In genomic region chr2:171840058-171840713, GRCm38 (mm10) we compare ENCODE assay signal across 22 mouse cellular contexts.
DNase-seq lines count a peak whose midpoint lies in the region; ATAC-seq lines count a peak whose summit lies in the region.
"Had no signal": no experiment of that assay in that cellular context is flagged by ENCODE, and none has a peak within 500 bp of the region (broad histone marks: within the 10 kb centered on the region; RNA-seq: fewer than 3 reads in every experiment).

No protein-coding gene starts in this region.

- no peak; the same call in 1 of the 2 replicates for ATAC-seq in forebrain, embryonic 14.5 days
- no peak for ATAC-seq in forebrain, embryonic 11.5 days (replicated peaks; ENCODE audit: low FRiP score)
- ATAC-seq in hindbrain, embryonic 16.5 days = peak; percentile 68; the same call in 1 of the 2 replicates
- ATAC-seq in embryonic facial prominence, embryonic 14.5 days (ENCODE audit: low read depth) = 0 out of 2 replicates have a peak, but pooled peaks have one; percentile 60
- no peak; the same call in 1 of the 2 replicates for ATAC-seq in stomach, embryonic 16.5 days (ENCODE audit: insufficient read depth, low FRiP score)
- ATAC-seq: midbrain, embryonic 15.5 days had no signal

- no peaks in the 10 kb centered on the region for H3K4me1 ChIP-seq in forebrain, embryonic 14.5 days (ENCODE audit: control insufficient read depth, insufficient read depth, low read length)
- no peaks in the 10 kb centered on the region for H3K4me1 ChIP-seq in forebrain, embryonic 11.5 days (replicated peaks; ENCODE audit: control insufficient read depth, insufficient read depth, low read length)
- no peaks in the 10 kb centered on the region; the same call in 1 of the 2 replicates for H3K4me1 ChIP-seq in hindbrain, embryonic 16.5 days (ENCODE audit: control insufficient read depth, insufficient read depth, low read depth, low read length)
- H3K4me1 ChIP-seq in hindbrain, embryonic 10.5 days (replicated peaks) = no peaks in the 10 kb centered on the region
- H3K4me1 ChIP-seq in embryonic facial prominence, embryonic 14.5 days (ENCODE audit: control insufficient read depth, insufficient read depth, low read length) = peaks cover 4% of the 10 kb centered on the region; the same call in 1 of the 2 replicates
- no peaks in the 10 kb centered on the region for H3K4me1 ChIP-seq in stomach, embryonic 16.5 days (ENCODE audit: control insufficient read depth, insufficient read depth, low read length)
- H3K4me1 ChIP-seq: limb, embryonic 13.5 days; liver, embryonic 13.5 days; midbrain, embryonic 15.5 days; stomach, embryonic 15.5 days had no signal

- no peak overlapping the region for H3K9ac ChIP-seq in forebrain, embryonic 14.5 days (ENCODE audit: low read length)
- H3K9ac ChIP-seq in forebrain, embryonic 11.5 days (ENCODE audit: low read length) = no peak overlapping the region
- H3K9ac ChIP-seq in hindbrain, embryonic 16.5 days (ENCODE audit: low read depth, low read length) = no peak overlapping the region
- no peak overlapping the region for H3K9ac ChIP-seq in embryonic facial prominence, embryonic 14.5 days (ENCODE audit: low read depth, low read length)
- H3K9ac ChIP-seq in stomach, embryonic 16.5 days (ENCODE audit: low read length) = no peak overlapping the region
- H3K9ac ChIP-seq: limb, embryonic 13.5 days; liver, embryonic 13.5 days; lung, embryonic 14.5 days; midbrain, embryonic 15.5 days; stomach, embryonic 15.5 days had no signal

- 42% methylated on average over 14 of the region's 14 CpGs for WGBS in forebrain, embryonic 14.5 days
- WGBS in forebrain, embryonic 11.5 days = 66% methylated on average over 14 of the region's 14 CpGs
- 43% methylated on average over 14 of the region's 14 CpGs for WGBS in hindbrain, embryonic 16.5 days
- WGBS in hindbrain, embryonic 10.5 days = 77% methylated on average over 14 of the region's 14 CpGs
- 40% methylated on average over 14 of the region's 14 CpGs for WGBS in embryonic facial prominence, embryonic 14.5 days
- WGBS in stomach, embryonic 16.5 days = 36% methylated on average over 14 of the region's 14 CpGs

- H3K27me3 ChIP-seq in forebrain, embryonic 14.5 days (replicated peaks; ENCODE audit: control insufficient read depth, insufficient read depth, low read length) = no peaks in the 10 kb centered on the region
- no peaks in the 10 kb centered on the region for H3K27me3 ChIP-seq in forebrain, embryonic 11.5 days (ENCODE audit: control insufficient read depth, insufficient read depth, low read length)
- no peaks in the 10 kb centered on the region for H3K27me3 ChIP-seq in hindbrain, embryonic 16.5 days (replicated peaks; ENCODE audit: control insufficient read depth, insufficient read depth, low read length)
- no peaks in the 10 kb centered on the region for H3K27me3 ChIP-seq in hindbrain, embryonic 10.5 days (ENCODE audit: insufficient read depth, poor library complexity, severe bottlenecking)
- no peaks in the 10 kb centered on the region for H3K27me3 ChIP-seq in embryonic facial prominence, embryonic 14.5 days (replicated peaks; ENCODE audit: control insufficient read depth, insufficient read depth, low read length)
- H3K27me3 ChIP-seq in stomach, embryonic 16.5 days (ENCODE audit: control insufficient read depth, insufficient read depth, low read length) = 0 out of 2 replicates have a peak, but pooled peaks cover 3% of the 10 kb centered on the region
- H3K27me3 ChIP-seq: limb, embryonic 13.5 days; liver, embryonic 13.5 days; midbrain, embryonic 15.5 days; stomach, embryonic 15.5 days had no signal

- H3K4me3 ChIP-seq in forebrain, embryonic 14.5 days (ENCODE audit: low read depth, low read length) = no peak overlapping the region
- no peak overlapping the region for H3K4me3 ChIP-seq in forebrain, embryonic 11.5 days (ENCODE audit: low read depth, low read length)
- no peak overlapping the region for H3K4me3 ChIP-seq in hindbrain, embryonic 16.5 days (ENCODE audit: low read length)
- no peak overlapping the region for H3K4me3 ChIP-seq in hindbrain, embryonic 10.5 days
- no peak overlapping the region for H3K4me3 ChIP-seq in embryonic facial prominence, embryonic 14.5 days (ENCODE audit: low read depth, low read length)
- no peak overlapping the region for H3K4me3 ChIP-seq in stomach, embryonic 16.5 days (replicated peaks; ENCODE audit: low read length)
- H3K4me3 ChIP-seq: erythroblast, embryonic 14.5 days; limb, embryonic 13.5 days; liver, embryonic 13.5 days; midbrain, embryonic 15.5 days; stomach, embryonic 15.5 days had no signal

- peak; percentile 52 for DNase-seq in forebrain, embryonic 14.5 days (ENCODE audit: low spot score)
- DNase-seq in forebrain, embryonic 11.5 days (ENCODE audit: low spot score) = no peak
- DNase-seq in hindbrain, embryonic 10.5 days (ENCODE audit: low spot score) = no peak
- peak; percentile 69 for DNase-seq in embryonic facial prominence, embryonic 14.5 days (ENCODE audit: low spot score)
- no peak for DNase-seq in kidney, adult 9 months
- DNase-seq in c-Kit-positive CD71-positive TER-119-positive erythroid progenitor cells, embryonic 14.5 days (ENCODE audit: low spot score) = no peak
- DNase-seq: adrenal gland, adult 2 months; B cell, adult 2 months; embryo, embryonic 11 days; heart, postnatal 4 days; layer of hippocampus, postnatal 36 days; liver, embryonic 13.5 days; lung, embryonic 14.5 days; lung, postnatal 36 days; right cerebral cortex, postnatal 25 days; thymus, postnatal 25 days had no signal

- no peaks in the 10 kb centered on the region; the same call in 1 of the 2 replicates for H3K9me3 ChIP-seq in forebrain, embryonic 14.5 days (replicated peaks; ENCODE audit: control insufficient read depth, low read length)
- no peaks in the 10 kb centered on the region for H3K9me3 ChIP-seq in forebrain, embryonic 11.5 days (ENCODE audit: control insufficient read depth, low read length)
- H3K9me3 ChIP-seq in hindbrain, embryonic 16.5 days (ENCODE audit: control insufficient read depth, low read length) = no peaks in the 10 kb centered on the region
- no peaks in the 10 kb centered on the region for H3K9me3 ChIP-seq in hindbrain, embryonic 10.5 days
- H3K9me3 ChIP-seq in embryonic facial prominence, embryonic 14.5 days (ENCODE audit: control insufficient read depth, low read length) = no peaks in the 10 kb centered on the region
- H3K9me3 ChIP-seq in stomach, embryonic 16.5 days (replicated peaks; ENCODE audit: control insufficient read depth, low read length) = no peaks in the 10 kb centered on the region
- H3K9me3 ChIP-seq: limb, embryonic 13.5 days; midbrain, embryonic 15.5 days; stomach, embryonic 15.5 days had no signal

- no peak overlapping the region for H3K4me2 ChIP-seq in forebrain, embryonic 14.5 days (ENCODE audit: low read length)
- no peak overlapping the region for H3K4me2 ChIP-seq in forebrain, embryonic 11.5 days (ENCODE audit: low read depth, low read length, severe bottlenecking)
- H3K4me2 ChIP-seq in hindbrain, embryonic 16.5 days (ENCODE audit: low read length) = peak overlapping the region; percentile 15; the same call in 1 of the 2 replicates
- H3K4me2 ChIP-seq in embryonic facial prominence, embryonic 14.5 days (ENCODE audit: low read depth, low read length) = peak overlapping the region; percentile 26
- H3K4me2 ChIP-seq in stomach, embryonic 16.5 days (ENCODE audit: low read depth, low read length) = 0 out of 2 replicates have a peak overlapping the region, but pooled peaks have one; percentile 4
- H3K4me2 ChIP-seq: limb, embryonic 13.5 days; liver, embryonic 13.5 days; lung, embryonic 14.5 days; midbrain, embryonic 15.5 days; stomach, embryonic 15.5 days had no signal

- no peaks in the 10 kb centered on the region for H3K36me3 ChIP-seq in forebrain, embryonic 14.5 days (ENCODE audit: control insufficient read depth, insufficient read depth, low read length)
- H3K36me3 ChIP-seq in forebrain, embryonic 11.5 days (ENCODE audit: control insufficient read depth, insufficient read depth, low read length) = no peaks in the 10 kb centered on the region
- H3K36me3 ChIP-seq in hindbrain, embryonic 16.5 days (ENCODE audit: control insufficient read depth, insufficient read depth, low read length) = no peaks in the 10 kb centered on the region
- no peaks in the 10 kb centered on the region for H3K36me3 ChIP-seq in hindbrain, embryonic 10.5 days
- H3K36me3 ChIP-seq in embryonic facial prominence, embryonic 14.5 days (ENCODE audit: control insufficient read depth, insufficient read depth, low read length) = no peaks in the 10 kb centered on the region
- H3K36me3 ChIP-seq in stomach, embryonic 16.5 days (ENCODE audit: control insufficient read depth, insufficient read depth, low read length) = no peaks in the 10 kb centered on the region
- H3K36me3 ChIP-seq: limb, embryonic 13.5 days; liver, embryonic 13.5 days; midbrain, embryonic 15.5 days; stomach, embryonic 15.5 days had no signal

- H3K27ac ChIP-seq in forebrain, embryonic 14.5 days (ENCODE audit: low read depth, low read length) = no peak overlapping the region
- no peak overlapping the region for H3K27ac ChIP-seq in forebrain, embryonic 11.5 days (ENCODE audit: low read depth, low read length)
- no peak overlapping the region for H3K27ac ChIP-seq in hindbrain, embryonic 16.5 days (ENCODE audit: low read depth, low read length)
- no peak overlapping the region for H3K27ac ChIP-seq in hindbrain, embryonic 10.5 days
- no peak overlapping the region for H3K27ac ChIP-seq in embryonic facial prominence, embryonic 14.5 days (replicated peaks; ENCODE audit: low read depth, low read length)
- H3K27ac ChIP-seq in stomach, embryonic 16.5 days (ENCODE audit: low read length) = no peak overlapping the region
- H3K27ac ChIP-seq: limb, embryonic 13.5 days; liver, embryonic 13.5 days; midbrain, embryonic 15.5 days; stomach, embryonic 15.5 days had no signal

Comparison
In these comparisons a context has a peak if more than half of its experiments do, and no peak if none do; other contexts are left out.
1. DNase-seq: peak in forebrain, embryonic 14.5 days (single experiment) and embryonic facial prominence, embryonic 14.5 days (single experiment); none in forebrain, embryonic 11.5 days (single experiment), hindbrain, embryonic 10.5 days (single experiment), kidney, adult 9 months (single experiment) and c-Kit-positive CD71-positive TER-119-positive erythroid progenitor cells, embryonic 14.5 days (single experiment).
2. ATAC-seq: peak in hindbrain, embryonic 16.5 days (single experiment) and embryonic facial prominence, embryonic 14.5 days (single experiment); none in forebrain, embryonic 14.5 days (single experiment), forebrain, embryonic 11.5 days (single experiment) and stomach, embryonic 16.5 days (single experiment).
3. H3K4me2 ChIP-seq: peak in hindbrain, embryonic 16.5 days (single experiment), embryonic facial prominence, embryonic 14.5 days (single experiment) and stomach, embryonic 16.5 days (single experiment); none in forebrain, embryonic 14.5 days (single experiment) and forebrain, embryonic 11.5 days (single experiment).